Comparison of ENCODE assay signal across 30 mouse cellular contexts in genomic region chr6:143633710-143634109, GRCm38 (mm10).
DNase-seq lines count a peak whose midpoint lies in the region; ATAC-seq lines count a peak whose summit lies in the region.
"Had no signal": no experiment of that assay in that cellular context is flagged by ENCODE, and none has a peak within 500 bp of the region (broad histone marks: within the 10 kb centered on the region; RNA-seq: fewer than 3 reads in every experiment).

No protein-coding gene starts in this region.

- H3K4me1 ChIP-seq in liver, embryonic 15.5 days (replicated peaks), result no peaks in the 10 kb centered on the region; the same call in 1 of the 2 replicates
- H3K4me1 ChIP-seq: embryonic facial prominence, embryonic 15.5 days; hindbrain, embryonic 13.5 days; megakaryocyte, embryonic 14.5 days; midbrain, embryonic 12.5 days; neural tube, embryonic 12.5 days had no signal

- peak; percentile 48 for DNase-seq in heart, adult 11 months
- no peak for DNase-seq in heart, postnatal 25 days (ENCODE audit: low spot score)
- peak; percentile 17 for DNase-seq in kidney, adult 9 months
- no peak for DNase-seq in kidney, postnatal 14 days
- DNase-seq in embryo, embryonic 10 days (ENCODE audit: low spot score), result no peak
- DNase-seq in thymus, postnatal 36 days, result no peak
- DNase-seq: adrenal gland, adult 8-10 months; cerebellum, adult 2 months; cerebellum, postnatal 14 days; gastrocnemius, postnatal 14 days; heart, postnatal 36 days; lung, adult 18-20 months; lung, postnatal 4 days; right cerebral cortex, adult 18-20 months; spleen, adult 18-20 months; thymus, adult 2 months had no signal

- peak; percentile 40; the same call in 1 of the 2 replicates for ATAC-seq in liver, embryonic 15.5 days (ENCODE audit: insufficient read depth)
- ATAC-seq: activated CD4-positive, CD25-positive, alpha-beta regulatory T cell, adult 4 months; lung, postnatal 0 days had no signal

- intact Hi-C loops in heart, postnatal 25 days (cut with DNase I), result no loop called here

- H3K9ac ChIP-seq in liver, embryonic 15.5 days, result no peak overlapping the region
- H3K9ac ChIP-seq: embryonic facial prominence, embryonic 15.5 days; forebrain, embryonic 12.5 days; heart, embryonic 15.5 days; hindbrain, embryonic 13.5 days; midbrain, embryonic 12.5 days; neural tube, embryonic 12.5 days had no signal

- WGBS in liver, embryonic 15.5 days (ENCODE audit: insufficient replicate concordance), result 48% methylated on average over 6 of the region's 6 CpGs

- no peaks in the 10 kb centered on the region for H3K36me3 ChIP-seq in liver, embryonic 15.5 days (replicated peaks)
- H3K36me3 ChIP-seq: embryonic facial prominence, embryonic 10.5 days; embryonic facial prominence, embryonic 15.5 days; forebrain, embryonic 12.5 days; heart, embryonic 10.5 days; heart, embryonic 15.5 days; hindbrain, embryonic 13.5 days; midbrain, embryonic 12.5 days; neural tube, embryonic 12.5 days had no signal

- H3K4me2 ChIP-seq in liver, embryonic 15.5 days, result no peak overlapping the region
- H3K4me2 ChIP-seq: embryonic facial prominence, embryonic 15.5 days; forebrain, embryonic 12.5 days; heart, embryonic 15.5 days; hindbrain, embryonic 13.5 days; midbrain, embryonic 12.5 days; neural tube, embryonic 12.5 days had no signal

- H3K27me3 ChIP-seq in liver, embryonic 15.5 days, result no peaks in the 10 kb centered on the region
- H3K27me3 ChIP-seq: CH12.LX; embryonic facial prominence, embryonic 15.5 days; forebrain, embryonic 12.5 days; heart, embryonic 15.5 days; hindbrain, embryonic 13.5 days; megakaryocyte, embryonic 14.5 days; midbrain, embryonic 12.5 days; neural tube, embryonic 12.5 days had no signal

- H3K27ac ChIP-seq in liver, embryonic 15.5 days (replicated peaks), result 0 out of 2 replicates have a peak overlapping the region, but pooled peaks have one; percentile 6
- H3K27ac ChIP-seq: embryonic facial prominence, embryonic 10.5 days; embryonic facial prominence, embryonic 15.5 days; forebrain, embryonic 12.5 days; heart, embryonic 10.5 days; heart, embryonic 15.5 days; hindbrain, embryonic 13.5 days; midbrain, embryonic 12.5 days; neural tube, embryonic 12.5 days had no signal

- H3K9me3 ChIP-seq in liver, embryonic 15.5 days (replicated peaks), result no peaks in the 10 kb centered on the region
- H3K9me3 ChIP-seq: embryonic facial prominence, embryonic 10.5 days; embryonic facial prominence, embryonic 15.5 days; forebrain, embryonic 12.5 days; heart, embryonic 10.5 days; heart, embryonic 15.5 days; hindbrain, embryonic 13.5 days; midbrain, embryonic 12.5 days; neural tube, embryonic 12.5 days had no signal

- H3K4me3 ChIP-seq in liver, embryonic 15.5 days (replicated peaks), result no peak overlapping the region
- H3K4me3 ChIP-seq: embryonic facial prominence, embryonic 10.5 days; embryonic facial prominence, embryonic 15.5 days; forebrain, embryonic 12.5 days; heart, embryonic 10.5 days; heart, embryonic 15.5 days; hindbrain, embryonic 13.5 days; megakaryocyte, embryonic 14.5 days; midbrain, embryonic 12.5 days; myocyte; neural tube, embryonic 12.5 days had no signal

Comparison
In these comparisons a context has a peak if more than half of its experiments do, and no peak if none do; other contexts are left out.
1. DNase-seq: peak in heart, adult 11 months (single experiment) and kidney, adult 9 months (single experiment); none in heart, postnatal 25 days (single experiment), kidney, postnatal 14 days (single experiment), embryo, embryonic 10 days (single experiment) and thymus, postnatal 36 days (0 of 2).